Mouse (Mus musculus) bone marrow, adult 2 months (tissue): Measurements from ENCODE around the gene Ift52.

Experiments
- CTCF ChIP-seq: fragments of 200-500 bp; IDR thresholded peaks from 2 replicates; pipeline ENCODE4 v1.5.1; 2011; ENCODE audit warnings: low read length, control low read depth; ENCODE audit not compliant: control insufficient read depth, insufficient read depth
- POLR2A ChIP-seq: fragments of 200-500 bp; IDR thresholded peaks from 2 replicates; pipeline ENCODE4 v1.6.1; 2011; ENCODE audit warnings: low read depth, mild to moderate bottlenecking, control low read depth, low read length, borderline replicate concordance; ENCODE audit not compliant: control insufficient read depth

DNA sequence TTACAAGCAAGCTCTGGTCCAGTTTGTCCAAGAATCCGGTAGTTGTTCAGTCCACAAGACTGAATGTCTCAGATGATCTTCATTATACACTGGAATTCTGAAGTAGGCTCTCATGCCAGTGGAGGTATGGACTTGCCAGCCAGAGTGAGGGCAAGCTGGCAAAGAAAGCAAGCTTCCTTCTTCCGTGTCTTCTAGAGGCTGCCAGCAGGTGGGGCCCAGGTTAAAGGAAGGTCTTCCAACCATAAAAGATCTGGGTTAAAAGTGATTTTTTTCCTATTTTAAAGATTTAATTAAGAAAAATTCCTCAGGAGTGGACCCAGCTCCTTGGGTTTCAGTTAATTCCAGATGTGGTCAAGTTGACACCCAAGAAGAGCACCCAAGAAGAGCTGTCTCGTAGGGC is 53.1 kb downstream of the Ift52 start:
- TF ChIP-seq POLR2A (no peak), CTCF (no peak)
